Mouse (Mus musculus) adrenal gland, adult (tissue): ENCODE results near the gene Polr3gl.
A peak's percentile ranks its signal among the peaks of the same experiment; 100 is the strongest.

Source experiments
- DNase-seq, 2 experiments: peaks; one replicate each; pipeline ENCODE4 v3.0.0; 2022 to 2023; ENCODE audit warnings: low spot score in 1 of 2; ENCODE audit not compliant: inconsistent age in 2 of 2

The Polr3gl gene

DNA sequence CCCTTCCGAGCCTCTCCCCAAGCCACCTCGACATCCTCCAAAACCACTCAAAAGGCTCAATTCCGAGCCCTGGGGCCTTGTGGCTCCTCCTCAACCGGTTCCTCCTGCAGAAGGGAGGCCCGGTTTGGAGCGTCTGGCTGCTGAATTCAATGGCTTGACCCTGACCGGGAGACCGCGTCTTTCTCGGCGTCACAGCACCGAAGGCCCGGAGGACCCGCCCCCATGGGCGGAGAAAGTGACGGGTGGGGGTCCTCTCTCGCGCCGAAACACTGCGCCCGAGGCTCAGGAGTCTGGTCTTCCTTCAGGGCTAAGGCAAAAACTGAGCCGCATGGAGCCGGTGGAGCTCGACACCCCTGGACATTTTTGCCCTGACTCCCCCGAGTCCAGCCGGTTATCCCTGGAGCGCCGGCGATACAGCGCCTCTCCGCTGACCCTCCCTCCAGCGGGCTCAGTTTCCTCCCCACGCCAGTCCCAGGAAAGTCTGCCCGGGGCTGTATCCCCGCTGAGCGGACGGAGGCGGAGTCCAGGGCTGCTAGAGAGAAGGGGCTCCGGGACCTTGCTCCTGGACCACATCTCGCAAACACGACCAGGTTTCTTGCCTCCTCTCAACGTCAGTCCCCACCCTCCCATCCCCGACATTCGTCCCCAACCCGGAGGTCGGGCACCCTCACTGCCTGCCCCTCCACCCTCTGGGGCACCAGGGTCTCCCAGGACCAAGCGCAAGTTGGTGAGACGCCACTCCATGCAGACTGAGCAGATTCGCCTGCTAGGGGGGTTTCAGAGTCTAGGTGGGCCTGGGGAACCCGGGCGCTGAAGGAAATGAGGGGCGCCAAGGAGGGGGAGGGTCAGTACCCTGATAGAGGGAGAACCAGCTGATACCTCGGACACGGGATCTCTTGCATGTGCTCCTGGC, 4.4 kb upstream of the Polr3gl start:
- DNase-seq = peak; percentile 87 to 94

DNA sequence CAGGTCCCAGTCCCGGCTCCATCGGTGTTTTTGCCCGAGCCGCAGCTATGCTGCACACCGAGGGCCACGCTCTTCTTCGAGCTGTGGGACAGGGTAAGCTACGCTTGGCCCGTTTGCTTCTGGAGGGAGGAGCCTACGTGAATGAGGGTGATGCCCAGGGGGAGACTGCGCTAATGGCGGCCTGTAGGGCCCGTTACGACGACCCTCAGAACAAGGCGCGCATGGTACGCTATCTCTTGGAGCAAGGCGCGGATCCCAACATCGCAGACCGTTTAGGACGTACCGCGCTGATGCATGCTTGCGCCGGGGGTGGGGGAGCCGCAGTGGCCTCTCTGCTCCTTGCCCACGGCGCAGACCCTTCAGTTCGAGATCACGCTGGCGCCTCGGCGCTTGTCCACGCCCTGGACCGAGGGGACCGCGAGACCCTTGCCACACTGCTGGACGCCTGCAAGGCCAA, 3.5 kb upstream of the Polr3gl start:
- peak; percentile 52 to 80 for DNase-seq

DNA sequence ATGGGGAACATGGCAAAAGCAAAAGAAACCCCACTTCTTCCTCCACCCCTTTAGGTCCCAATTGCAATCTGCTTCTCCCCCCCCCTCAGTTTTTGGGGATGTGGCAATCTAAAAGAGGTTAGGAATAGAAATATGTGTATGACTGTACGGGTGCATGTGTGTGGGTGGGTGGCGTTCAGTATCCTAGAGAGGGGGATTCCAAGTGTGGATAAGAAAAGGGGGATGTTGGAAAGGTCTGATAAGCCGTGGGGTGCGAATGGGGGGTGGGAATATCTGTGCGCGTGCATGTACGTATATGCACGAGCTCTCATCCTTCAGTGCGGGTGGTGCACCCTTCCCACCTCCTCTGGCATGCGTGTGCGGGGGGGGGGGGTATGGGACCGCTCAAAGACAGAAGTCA, 2.9 kb upstream of the Polr3gl start:
- no peak for DNase-seq

DNA sequence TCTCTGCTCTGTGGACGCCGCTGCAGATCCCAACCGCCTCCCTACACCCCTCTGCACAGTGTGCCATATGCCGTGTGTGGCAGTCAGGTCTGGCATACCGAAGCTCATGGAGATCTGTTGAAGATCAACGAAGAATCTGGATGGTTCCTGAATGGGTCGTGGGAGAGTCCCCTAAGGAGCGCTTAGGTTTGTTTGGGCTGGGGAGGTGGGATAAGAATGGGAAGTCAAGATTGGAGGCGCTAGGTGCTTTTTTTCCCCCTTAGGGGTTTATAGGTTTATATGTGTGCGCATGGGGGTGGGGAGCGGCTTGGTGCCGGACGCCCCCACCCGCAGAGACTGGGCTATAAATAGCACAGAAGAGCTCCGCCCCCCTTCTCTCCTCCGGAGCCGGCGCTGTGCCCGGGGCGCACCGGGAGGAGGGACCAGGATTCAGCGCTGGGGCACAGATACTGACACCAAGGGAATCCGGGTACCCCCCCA, 2.3 kb upstream of the Polr3gl start, which contains the start of gene Ankrd34a:
Gene Ankrd34a, plus strand, starts transcription at position 409 of the 480 bp plus-strand sequence.
- DNase-seq = peak; percentile 68 to 85

DNA sequence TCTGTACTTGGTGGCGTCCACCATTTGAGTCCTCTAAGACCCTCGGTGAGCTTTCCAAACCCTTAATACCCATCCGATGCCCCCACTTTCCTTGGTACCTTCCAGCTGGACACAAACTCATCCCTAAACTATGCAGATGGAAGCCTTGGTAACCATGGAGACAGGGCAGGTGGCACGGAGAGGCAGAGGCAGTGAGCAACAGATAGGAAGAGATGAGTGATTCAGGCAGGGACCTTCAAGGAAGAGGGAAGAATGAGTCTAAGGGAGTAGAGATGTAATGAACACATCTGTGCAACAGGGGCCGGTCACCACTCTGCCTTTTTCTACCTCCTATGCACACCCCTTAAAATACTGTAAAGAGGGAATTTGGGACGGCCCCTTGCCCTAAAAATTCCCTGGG, 1.7 kb upstream of the Polr3gl start:
- no peak for DNase-seq

DNA sequence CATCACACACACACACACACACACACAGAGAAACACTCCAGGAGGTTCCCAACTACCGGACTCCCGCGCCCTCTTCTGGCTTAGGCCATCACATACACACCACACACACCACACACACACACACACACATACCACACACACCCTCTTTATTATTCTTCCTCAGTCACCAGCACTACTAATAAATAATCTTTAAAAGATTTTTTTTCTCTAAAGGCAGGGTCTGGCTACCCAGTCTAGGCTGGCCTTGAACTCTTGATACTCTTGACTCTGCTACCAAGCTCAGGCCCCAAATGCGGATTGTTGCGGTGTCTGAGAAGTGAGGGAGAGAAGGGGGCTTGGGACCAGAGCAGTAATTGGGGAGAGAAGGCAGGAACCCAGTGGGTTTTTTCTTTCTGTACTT, 870 bp upstream of the Polr3gl start:
- peak in 1 of 2 experiments; percentile 39 for DNase-seq

DNA sequence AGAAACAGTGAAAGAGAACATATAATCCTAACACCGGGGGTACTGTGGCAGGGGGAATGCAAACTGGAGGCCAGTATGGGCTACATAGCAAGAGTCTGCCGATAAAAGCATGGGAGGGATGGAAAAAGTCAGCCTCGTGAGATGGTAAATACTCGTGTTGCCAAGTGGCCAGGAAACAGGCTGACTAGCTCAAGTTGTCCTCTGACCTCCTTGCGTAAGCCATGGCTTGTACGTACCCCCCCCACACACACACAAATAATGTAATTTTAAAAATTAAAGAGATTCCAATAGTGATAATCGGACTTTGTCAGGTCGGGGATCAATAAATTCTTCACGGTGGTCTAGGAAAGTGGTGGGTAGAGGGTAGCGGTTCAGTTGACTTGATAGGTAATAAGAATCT, 607 bp downstream of the Polr3gl start:
- peak in 1 of 2 experiments; percentile 76 for DNase-seq

DNA sequence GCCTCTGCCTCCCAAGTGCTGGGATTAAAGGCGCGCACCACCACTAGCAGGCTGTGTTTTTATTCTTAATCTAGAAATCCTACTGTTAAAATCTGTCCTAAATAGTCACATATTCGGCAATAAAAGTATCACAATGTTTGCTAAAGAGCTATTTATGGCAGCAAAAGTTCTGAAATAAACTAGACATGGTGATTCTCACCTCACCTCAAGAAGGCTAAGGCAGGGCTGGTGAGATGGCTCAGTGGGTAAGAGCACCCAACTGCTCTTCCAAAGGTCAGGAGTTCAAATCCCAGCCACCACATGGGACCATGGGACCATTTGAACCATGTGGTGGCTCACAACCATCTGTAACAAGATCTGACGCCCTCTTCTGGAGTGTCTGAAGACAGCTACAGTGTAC, 3.3 kb downstream of the Polr3gl start:
- DNase-seq = no peak

DNA sequence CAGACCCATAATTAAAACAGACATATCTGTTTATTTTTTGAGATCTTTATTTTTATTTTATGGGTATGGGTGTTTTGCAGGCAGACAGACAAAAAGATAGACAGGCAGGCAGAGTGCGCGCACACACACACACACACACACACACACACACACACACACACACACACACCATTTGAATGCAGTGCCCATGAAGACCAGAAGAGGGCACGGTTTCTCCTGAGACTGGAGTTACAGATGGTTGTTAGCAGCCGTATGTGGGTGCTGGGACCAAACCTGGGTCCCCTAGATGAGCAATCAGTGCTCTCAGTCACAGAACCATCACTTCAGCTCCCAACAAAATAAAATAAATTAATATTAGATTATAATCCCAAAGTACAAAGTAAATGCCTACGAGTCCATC, 10.6 kb downstream of the Polr3gl start:
- no peak for DNase-seq

DNA sequence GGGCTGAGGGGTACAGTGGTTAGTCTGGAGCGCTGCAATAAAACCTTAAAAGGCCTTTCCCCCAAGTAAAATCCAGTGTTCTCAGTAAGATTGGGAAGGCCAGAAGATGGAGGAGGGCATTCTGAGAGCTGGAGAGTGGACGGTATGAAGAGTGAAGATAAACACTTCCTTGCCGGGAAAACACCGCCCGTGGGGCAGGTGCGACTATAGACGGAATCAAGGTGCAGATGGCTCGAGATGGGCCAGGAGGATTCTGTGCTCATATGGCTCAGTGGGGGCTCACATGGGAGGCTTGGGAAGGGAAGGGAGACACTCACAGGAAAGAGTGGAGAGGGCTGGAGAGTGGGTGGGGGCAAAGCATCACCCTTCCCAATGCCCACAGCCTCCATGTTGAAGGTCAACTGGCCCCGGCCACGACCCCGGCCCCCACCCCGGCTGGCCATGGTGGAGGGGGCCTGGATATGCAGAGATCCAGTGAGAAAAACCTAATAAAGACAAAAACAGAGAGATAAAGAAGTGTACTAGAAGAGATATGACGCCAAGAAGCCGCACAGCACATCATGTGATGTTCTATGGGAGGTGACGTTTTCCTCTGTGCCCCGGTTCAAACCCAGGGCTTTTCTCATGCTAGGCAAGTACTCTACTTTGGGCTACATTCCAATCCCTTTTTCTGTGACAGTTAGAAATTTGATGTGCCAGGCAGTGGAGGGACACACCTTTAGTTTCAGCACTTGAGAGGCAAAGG, 12.0 kb downstream of the Polr3gl start:
- no peak for DNase-seq

DNA sequence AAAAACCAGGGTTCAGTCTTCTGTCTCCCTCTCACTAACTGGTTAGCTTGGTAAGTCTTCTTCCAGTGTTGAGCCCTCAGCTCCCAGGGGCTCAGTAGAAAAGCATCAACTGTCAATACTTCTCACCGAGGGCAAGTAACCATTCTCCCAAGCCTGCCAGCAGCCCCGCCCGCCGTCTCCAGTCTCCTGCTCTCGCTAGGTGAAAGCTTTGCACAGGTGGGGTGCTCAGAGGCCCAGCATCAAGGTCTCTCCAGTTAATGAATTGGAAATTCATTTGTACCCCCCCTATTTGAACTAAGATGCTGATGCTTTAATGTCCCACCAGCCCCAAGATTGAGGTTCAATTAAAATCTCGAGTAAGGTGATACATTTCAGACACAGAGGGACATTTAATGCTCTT, 12.8 kb downstream of the Polr3gl start:
- peak in 1 of 2 experiments; percentile 35 for DNase-seq

DNA sequence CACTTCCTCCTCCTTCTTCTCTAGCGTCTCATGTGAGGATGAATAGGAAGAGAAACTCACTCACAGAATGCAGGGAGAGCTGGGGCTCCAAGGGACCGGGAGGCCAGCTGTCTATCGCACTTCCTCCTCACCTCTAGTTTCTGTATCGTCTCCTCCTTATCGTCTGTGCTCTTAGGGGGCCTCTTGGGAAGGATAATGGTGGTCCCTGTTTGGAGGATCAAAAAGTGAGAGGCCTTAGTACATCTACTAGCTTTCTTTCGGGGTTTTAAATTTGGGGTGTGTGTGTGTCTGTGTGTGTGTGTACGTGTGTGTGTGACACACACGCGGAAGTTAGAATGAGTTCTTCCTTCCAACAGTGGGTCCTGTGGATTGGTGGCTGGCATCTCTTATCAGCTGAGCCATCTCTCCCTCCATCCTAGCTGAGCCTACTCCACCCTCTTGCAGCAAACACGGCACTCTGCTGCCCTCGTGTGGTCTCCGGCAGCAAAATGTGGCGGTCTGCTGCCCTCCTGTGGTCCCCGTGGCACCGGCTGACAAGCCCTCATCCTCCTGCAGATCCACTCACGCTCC, 14.0 kb downstream of the Polr3gl start:
- DNase-seq = peak; percentile 92 to 97

DNA sequence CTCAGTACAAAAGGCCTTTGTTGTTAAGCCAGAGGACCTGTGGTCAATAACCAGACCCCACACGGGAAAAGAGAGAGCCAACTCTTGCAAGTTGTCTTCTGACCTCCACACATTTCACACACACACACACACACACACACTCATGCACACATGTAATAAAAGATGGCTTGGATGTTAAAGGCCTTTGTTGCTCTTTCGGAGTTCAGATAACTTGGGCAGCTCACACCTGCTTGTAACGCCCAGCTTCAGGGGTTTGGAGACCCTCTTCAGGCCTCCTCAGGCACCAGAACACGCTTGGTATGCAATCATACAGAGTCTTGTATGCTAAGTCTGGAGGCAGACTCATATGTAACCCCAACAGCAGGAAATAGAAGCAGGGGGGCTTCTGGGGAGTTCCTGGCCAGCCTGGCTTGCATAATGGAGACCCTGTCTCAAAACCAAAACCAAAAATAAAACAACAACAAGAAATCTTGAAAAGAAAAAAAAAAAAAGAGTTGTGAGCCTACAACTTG, 14.7 kb downstream of the Polr3gl start:
- peak in 1 of 2 experiments; percentile 45 for DNase-seq

DNA sequence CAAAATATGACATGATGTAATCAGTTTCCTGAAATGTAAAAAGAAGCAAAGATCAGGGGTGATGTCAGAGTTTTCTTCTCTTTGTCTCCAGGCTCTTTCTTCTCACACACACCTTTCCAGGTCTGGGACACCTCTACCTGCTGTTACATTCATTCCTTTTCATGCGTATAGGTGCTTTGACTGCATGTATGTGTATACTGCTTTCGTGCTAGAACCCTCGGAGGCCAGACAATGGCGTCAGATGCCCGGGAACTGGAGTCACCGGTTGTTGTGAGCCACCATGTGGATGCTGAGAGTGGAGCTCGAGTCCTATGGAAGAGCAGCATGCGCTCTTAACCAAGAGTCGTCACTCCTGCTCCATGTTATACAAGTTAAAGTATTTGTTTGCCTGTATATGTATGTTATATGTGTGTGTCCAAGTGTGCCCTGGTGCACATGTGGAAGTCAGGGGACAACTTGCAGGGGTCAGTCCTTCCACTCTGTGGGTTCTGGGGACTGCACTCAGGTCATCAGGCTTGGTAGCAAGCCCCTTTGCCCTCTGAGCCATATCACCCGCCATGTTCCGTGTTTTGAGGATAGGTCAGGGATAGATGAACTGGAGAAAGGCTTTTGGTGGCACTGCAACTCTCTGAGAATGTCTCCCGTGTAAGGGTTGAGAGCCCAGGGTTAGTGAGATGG, 15.3 kb downstream of the Polr3gl start:
- DNase-seq = peak in 1 of 2 experiments; percentile 60

DNA sequence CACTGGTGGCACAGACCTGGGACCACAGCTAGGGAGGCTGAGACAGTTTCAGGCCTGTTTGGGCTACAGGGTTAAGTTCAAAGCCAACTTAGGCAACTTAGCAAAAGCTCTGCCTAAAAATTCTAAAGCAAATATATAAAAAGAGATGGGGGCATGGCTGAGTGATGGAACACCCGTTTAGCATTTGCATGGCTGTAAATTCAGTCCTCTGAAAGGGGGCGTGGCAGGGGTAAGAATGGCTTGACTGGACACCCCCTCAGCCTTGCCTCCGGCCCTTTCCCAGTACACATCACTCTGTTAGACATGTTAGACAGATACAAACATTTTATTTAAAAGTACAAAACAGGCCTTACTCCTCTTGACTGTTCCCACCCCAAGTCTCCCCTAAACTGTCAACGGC, 16.4 kb downstream of the Polr3gl start:
- DNase-seq = no peak

DNA sequence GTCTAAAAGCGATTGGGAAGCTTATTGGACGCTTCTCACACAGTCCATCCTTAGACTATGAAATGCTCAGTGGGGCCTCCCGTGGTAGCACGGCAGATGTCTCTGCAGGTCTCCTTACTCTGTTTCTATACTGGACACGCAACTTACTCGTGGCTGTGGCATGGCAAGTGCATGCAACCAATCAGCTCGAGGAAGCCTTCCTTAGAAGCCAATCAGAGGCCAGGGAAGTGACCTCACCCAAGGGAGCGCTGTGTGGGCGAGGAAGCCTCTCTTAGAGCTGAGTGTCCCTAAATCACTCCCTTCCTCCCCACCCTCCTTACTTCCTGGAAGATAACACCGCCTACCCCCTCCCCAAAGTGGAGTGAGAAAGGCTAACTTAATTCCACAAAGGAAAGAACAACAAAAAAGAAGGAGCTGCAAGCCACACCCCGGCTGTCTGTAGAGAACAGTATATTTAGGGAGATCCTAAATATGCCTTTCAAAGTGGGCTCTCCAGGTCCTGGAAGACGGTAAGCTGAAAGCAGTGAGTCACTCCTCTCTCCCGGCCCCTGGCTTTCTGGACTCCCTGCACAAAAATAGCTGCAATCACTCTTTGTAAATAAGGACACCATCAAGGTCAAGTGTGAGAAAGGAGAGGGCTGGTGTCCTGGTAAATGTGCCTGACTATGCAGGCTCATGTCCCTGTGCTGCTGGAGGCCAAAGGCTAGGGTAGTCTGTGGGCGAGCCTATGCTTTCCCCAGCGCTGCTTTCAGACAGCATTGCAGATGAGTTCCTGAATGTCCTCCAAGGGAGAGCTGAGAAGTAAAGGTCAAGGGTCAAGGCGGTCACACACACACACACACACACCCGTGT, 17.1 kb downstream of the Polr3gl start, which contains the start of gene Gm16253:
Gene Gm16253, plus strand, starts transcription at position 295 of the 852 bp plus-strand sequence.
- DNase-seq = peak; percentile 94 to 97

DNA sequence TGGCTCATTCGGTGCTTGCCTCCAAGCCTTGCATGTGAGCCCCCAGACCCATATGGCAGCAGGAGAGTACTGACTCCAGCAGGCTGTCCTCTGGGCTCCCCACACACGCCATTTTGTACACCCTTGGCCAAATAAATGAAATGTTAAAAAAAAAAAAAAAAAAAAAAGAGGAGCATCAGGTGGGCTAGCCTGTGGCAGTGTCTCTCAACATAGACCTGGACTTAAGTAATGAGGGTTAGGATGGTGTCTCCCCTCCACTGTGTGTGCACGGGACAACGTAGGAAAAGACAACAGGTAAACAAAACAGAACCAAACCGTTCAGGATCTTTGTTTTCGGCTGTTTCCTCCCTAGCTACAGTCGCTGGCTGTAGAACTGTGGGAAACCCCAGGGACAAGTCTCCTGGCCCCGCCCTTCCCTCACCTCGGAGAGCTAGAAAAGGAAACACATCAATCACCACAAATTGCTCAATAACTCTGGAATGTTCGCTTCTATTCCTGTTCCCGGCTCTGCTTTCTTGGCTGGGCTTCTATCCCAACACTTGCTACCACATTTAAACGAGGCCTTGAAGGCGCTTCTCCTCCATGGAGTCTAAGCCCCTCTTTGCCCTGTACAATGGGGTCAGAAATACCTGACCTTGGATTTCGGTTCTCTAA, 17.8 kb downstream of the Polr3gl start:
- peak; percentile 88 to 95 for DNase-seq

DNA sequence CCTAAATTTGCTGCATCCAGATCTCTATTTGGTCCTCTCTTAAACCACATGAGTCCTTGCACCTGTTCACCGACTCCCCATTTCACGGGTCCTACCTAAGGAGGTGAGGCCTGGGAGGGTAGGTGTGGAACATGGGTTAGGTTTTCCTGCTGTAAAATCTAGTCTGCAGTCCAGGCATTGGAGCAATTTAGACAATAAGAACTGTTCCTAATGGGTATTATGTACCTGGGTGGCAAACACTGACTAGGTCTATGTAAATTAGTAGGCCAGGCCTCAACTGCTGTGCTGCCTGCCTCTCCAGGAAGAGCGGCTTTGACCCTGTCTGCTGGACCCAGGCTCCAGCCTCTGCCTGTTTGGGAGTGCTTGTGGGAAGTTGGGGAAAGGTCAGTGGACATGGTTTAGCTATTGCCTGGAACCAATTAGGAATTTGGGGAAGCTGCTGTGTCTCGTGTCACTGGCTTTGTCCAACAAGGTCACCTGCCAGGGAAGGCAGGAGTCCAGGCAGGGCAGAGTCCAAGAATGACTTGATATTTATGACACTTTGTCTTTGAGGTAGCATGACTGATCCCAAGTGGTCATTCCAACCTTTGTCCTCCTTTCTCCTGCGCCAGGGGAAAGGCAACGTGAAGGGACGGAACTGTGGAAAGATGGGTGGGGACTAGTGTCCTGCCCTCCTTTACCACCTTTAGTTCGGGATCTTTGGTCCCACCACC, 18.6 kb downstream of the Polr3gl start:
- peak in 1 of 2 experiments; percentile 80 for DNase-seq
